Mouse (Mus musculus): ENCODE measurements around the gene Gm42906.

Gene Gm42906

DNA sequence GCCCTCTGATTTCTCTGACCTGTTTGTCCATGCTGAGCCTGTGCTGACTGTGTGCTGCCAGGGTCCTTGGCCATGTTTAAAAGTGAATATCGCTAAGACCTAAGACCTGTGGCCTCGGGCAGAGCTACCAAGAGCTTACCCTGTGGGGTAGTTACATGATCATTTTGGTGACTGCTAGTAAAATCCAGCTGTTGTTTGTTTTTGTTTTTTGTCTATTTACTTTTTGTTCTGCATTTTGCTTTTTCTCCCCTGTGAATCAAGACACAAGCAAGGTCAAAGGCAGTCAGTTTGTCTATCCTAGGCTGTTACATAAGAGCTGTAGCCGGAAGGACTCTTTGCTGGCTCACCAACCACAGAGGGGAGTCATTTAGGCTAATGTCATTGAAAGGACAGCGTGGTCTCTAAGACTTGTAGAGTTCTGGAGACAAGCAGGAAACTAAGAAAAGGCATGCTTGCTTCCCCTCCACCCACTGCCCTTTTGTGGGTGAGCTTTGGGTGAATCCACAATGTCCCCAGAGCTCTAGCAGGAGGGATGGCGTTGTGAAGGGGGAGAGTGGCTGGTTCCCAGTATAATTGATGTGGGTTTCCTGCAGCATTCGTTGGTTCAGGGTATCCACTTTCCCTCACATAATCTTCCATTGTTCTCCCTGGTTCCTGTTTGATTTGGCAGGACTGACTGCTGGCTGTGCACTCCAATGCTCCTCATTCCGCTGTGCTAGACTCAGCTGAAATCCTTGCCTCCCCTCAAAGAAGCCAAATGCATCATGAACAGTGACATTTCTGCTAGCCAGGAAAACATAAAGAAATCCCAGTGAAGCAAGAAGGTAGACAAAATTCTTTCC is 33.9 kb downstream of the Gm42906 start:
- peak; percentile 15 for DNase-seq

DNA sequence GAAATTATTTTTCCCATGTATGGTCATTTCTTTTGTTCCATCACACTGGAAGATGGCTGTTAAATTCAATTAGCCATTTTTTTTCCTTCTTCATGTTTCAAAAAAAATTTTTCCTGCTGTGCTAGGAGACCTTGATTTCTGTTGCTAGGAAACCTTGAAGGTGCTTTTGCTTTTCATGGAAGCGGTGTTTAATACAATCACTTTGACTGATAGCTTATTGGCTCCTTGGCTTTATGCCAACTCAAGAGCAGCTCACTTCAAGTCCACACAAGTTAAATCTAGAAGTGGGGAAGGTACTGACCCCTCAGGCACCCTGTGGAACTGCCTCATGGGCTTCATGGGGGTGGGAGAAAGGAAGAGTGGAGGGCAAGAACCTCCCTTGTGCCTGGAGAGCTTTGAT is 38.1 kb downstream of the Gm42906 start:
- DNase-seq, result no peak

DNA sequence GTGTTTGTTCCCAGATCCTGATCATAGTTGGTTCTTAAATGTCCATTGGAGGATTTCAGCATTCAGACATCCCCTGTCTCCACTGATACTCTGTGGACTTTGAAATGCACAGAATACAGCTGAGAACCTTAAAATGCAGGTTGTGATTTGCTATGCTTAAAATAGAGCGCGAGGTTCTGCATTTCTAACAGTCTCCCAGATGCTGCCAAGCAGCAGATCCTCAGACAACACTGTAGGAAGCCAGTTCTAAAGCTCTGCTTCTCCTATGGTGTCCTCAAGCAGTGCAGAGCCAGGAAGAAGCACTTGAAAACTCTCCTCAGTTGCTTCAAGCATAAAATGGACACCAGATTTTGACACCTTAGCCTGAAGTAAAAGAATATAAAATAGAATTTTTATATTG is 48.1 kb downstream of the Gm42906 start:
- DNase-seq, result no peak

DNA sequence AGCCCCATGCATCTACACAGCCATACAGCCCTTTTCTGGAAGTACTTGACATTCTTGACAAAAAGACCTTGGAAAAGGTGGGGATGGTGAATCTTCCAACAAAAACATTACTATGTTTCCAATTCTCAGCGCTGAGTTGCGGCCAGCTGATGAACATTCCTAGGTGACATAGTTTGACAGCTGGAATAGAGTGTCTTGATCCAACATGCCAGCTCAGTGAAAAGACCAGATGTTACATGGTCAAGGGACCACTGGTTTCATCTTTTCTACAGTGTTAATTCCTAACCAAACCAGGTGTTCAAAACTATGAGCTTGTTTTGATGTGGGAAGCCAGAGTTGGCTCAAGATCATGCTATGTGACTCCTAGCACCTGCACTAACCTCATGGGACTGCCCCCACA is 48.8 kb downstream of the Gm42906 start:
- DNase-seq, result no peak

GRCm38 (mm10) chr5:151376931-151377330 is 51.0 kb downstream of the Gm42906 start:
- DNase-seq, result no peak

DNA sequence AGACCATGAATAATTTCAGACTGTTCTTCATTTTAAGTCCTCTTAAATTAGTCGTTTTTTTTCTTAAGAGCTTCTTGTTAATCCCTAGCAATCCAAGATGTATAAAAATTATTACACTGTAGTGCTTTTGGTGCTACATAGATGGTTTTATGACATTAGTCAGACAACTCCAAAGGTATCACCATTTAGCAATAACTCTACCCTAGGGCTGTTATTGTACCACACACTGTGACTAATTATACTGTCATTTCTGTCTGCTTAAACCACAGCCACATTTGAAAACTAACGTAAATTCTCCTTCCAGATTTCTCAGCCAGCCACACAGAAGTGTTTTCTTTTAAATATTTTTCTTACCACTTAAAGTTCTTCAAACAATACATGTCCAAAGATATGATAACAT is 53.1 kb downstream of the Gm42906 start:
- no peak for DNase-seq

GRCm38 (mm10) chr5:151371130-151371529 is 56.8 kb downstream of the Gm42906 start:
- no peak for DNase-seq

- DNase-seq, result peak; percentile 20
Observed at GRCm38 (mm10) chr5:151369306-151369721, 58.6 kb downstream of the Gm42906 start.

- peak; percentile 100 for DNase-seq
Observed at GRCm38 (mm10) chr5:151368395-151369190, 59.4 kb downstream of the Gm42906 start.

DNA sequence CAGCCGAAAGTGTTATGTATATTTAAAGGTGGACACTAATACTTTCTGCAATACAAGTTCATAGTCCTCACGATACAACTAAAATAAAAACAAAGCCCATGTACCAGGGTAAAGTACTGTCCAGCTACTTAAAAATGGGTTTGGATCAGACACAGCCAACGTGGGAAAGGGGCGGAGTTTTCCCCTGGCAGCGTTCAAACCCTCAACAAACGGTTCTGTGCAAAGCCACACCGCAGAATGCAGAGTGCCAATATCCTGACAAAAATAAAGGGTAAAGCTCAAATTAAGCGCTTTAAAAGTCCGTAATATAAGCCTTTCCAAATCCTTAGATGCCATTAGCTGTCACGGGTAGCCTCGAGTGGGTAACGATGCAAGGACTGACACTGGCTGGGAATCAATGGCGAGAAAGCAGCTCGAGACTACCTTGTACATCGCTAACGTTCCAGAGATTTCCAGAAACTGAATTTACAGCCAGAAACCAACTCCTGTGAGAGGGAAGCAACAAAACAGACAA is 60.0 kb downstream of the Gm42906 start:
- DNase-seq, result peak; percentile 70

- no peak for DNase-seq
Observed at GRCm38 (mm10) chr5:151367317-151367716, 60.6 kb downstream of the Gm42906 start.

DNA sequence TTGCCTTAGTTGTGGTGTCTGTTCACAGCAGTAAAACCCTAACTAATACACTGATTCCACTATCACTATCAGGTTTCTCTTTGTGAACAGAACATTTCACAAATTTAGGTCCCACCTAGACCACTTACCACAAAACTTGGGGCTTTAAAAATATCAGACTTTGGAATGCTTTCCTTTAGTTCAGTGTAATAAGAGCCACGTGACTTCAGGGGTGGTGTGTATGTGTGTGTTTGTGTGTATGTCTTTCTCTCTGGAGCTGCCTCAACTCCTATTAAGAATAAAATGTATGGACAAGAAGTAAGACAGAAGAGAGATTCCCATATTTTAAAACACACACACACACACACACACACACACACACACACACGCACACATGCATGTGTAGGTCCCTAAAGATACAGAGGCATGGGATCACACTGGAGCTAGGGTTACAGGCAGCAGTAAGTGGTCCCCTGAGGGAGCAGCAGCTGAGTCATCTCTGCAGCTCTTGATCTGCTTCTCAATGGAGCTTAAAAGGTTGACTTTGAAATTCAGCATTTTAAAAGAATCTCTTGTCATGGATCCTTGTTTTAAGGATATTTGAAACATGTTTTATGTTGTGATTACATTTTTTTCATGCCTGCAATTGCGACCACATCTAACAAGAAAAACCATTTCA is 64.5 kb downstream of the Gm42906 start:
- no peak for DNase-seq

DNA sequence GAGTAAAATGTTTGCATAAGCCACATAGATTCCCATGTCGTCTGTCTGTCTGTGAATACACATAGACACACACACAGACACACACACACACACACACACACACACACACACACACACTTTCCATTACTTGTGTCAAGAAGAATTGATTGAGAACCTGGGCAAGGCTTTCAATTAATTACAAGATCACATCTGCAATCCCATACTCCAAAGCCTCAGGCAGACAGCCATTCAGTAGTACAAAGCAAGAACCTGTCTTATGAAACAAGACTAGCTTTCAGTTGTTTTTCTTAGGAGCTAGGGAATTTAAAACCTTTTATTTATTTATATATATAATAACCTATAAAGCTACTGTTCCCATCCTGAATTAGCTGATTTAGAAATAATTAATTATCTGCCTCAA is 78.3 kb downstream of the Gm42906 start:
- DNase-seq, result no peak

- no peak for DNase-seq
Observed at GRCm38 (mm10) chr5:151348418-151348817, 79.5 kb downstream of the Gm42906 start.

GRCm38 (mm10) chr5:151346626-151347025 is 81.3 kb downstream of the Gm42906 start:
- peak; percentile 15 for DNase-seq

DNA sequence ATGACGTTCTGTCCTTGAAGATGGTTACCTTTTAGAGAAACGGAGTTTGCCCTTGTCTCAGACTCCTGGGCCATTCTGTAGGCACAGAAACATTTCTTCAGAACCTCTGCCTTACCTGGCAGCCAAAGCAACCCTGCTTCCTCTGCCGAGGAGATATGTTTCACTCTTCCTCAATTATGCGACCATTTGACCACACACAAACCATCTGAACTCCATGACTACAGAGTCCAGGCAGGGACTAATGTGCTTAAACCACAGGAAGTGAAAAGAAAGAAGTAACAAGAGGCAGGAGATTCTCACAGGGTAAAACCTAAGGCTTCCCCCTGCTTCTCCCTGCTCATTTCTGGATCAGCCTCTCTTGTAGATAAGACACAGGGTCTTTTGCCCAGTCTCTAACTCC is 83.2 kb downstream of the Gm42906 start:
- no peak for DNase-seq

DNA sequence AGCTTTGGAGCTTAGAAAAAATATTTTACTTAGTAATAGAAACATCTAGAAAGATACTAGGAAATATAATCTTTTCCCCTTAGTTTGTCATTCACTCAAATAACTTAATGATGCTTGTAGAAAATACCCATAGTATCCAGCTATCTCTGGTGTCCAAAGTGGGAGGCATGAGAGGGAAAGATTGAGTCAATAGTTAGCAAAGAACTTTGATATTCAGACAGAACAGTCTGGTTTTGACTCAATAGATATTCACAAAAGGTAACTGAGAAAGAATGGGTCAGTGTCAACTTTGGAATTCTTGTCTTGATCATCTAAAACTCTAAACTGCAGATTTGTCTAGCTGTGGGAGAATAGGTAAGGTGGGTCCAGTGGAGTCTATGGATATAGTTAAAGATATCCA is 94.3 kb downstream of the Gm42906 start:
- DNase-seq, result no peak

- no peak for DNase-seq
Observed at GRCm38 (mm10) chr5:151333191-151333594, 94.8 kb downstream of the Gm42906 start.

GRCm38 (mm10) chr5:151315804-151316597 is 112.0 kb downstream of the Gm42906 start:
- DNase-seq, result peak; percentile 25

- no peak for DNase-seq
Observed at GRCm38 (mm10) chr5:151300286-151300685, 127.7 kb downstream of the Gm42906 start.

- peak; percentile 61 for DNase-seq
Observed at GRCm38 (mm10) chr5:151299576-151299975, 128.4 kb downstream of the Gm42906 start.

GRCm38 (mm10) chr5:151298371-151298770 is 129.6 kb downstream of the Gm42906 start:
- no peak for DNase-seq
